Mouse (Mus musculus) liver, adult 2 months (tissue): ENCODE measurements around the gene Nos1ap.

Source experiments
- CTCF ChIP-seq: fragments of 200-500 bp; IDR thresholded peaks from 2 replicates; pipeline ENCODE4 v1.5.1; 2011; ENCODE audit warnings: low read depth, low read length, control low read depth
- POLR2A ChIP-seq: fragments of 200-500 bp; IDR thresholded peaks from 2 replicates; pipeline ENCODE4 v1.6.1; 2011; ENCODE audit warnings: low read length, control low read depth; ENCODE audit not compliant: insufficient read depth; ENCODE audit errors: extremely low read depth

DNA sequence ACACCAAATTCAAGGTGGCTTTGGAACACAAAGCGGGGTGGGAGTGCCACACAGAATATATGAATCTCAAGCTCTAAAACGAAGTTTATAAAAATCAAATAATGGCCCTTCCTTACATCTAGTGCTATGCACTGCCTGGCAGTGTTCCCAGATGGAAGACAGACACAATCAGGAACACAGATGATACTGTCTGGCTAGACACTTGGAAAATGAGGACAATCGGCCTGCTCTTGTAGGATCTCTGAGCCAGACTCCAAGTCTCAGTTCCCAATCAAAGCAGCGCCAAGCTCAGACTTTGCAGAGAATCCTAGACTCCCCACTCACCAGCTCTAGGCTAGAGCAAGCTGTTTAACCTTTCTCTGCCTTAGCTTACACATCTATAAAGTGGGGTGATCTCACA, 85.3 kb downstream of the Nos1ap start:
- TF ChIP-seq CTCF = no peak
- TF ChIP-seq POLR2A = no peak
